In the genomic region with DNA sequence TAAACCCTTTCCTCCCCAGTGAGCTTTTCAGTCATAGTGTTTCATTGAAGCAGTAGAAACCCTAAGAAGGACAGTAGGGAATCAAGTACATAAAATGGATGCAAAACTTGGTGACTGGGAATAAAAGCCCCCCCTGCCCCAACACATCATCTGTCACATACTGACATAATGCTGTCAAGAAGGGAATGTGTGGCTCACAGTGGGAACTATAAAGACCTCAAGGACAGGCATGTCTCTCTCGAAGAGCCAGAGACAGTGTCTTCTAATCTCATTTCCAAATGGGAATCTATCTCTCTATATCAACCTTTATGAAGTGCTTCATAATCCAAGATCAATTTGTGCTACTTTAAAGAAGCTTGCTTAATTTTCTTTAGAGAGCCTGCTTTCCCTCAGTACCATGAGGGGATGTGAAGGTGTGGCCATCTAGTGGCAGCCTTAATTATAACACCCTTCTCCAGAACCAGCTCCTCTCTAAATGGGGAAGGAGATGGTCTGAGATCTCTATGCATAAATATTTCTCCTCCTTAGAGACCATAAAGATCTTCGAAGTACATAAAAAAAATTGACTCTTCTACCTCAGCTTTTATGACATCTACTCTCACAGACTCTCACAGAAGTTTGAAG, we compare ENCODE assay signal across 8 mouse cellular contexts.
DNase-seq lines count a peak whose midpoint lies in the region; ATAC-seq and TF ChIP-seq lines count a peak whose summit lies in the region.

No protein-coding gene starts in this region.

- peak; percentile 57; the same call in 1 of the 2 replicates for ATAC-seq in limb, embryonic 13.5 days (ENCODE audit: low FRiP score, low read depth)
- peak; percentile 95 for ATAC-seq in neural tube, embryonic 14.5 days (ENCODE audit: low read depth)

- no peaks in the 10 kb centered on the region for H3K9me3 ChIP-seq in E14TG2a.4 (ENCODE audit: low read length)
- H3K9me3 ChIP-seq in limb, embryonic 13.5 days: no peaks in the 10 kb centered on the region
- H3K9me3 ChIP-seq in neural tube, embryonic 14.5 days (ENCODE audit: control insufficient read depth, low read length): no peaks in the 10 kb centered on the region

- H3K4me1 ChIP-seq in E14TG2a.4 (replicated peaks; ENCODE audit: low read depth, low read length): no peaks in the 10 kb centered on the region; the same call in 1 of the 2 replicates
- no peaks in the 10 kb centered on the region for H3K4me1 ChIP-seq in limb, embryonic 13.5 days
- H3K4me1 ChIP-seq in neural tube, embryonic 14.5 days (ENCODE audit: control insufficient read depth, insufficient read depth, low read length): no peaks in the 10 kb centered on the region

- no peak overlapping the region for H3K4me2 ChIP-seq in limb, embryonic 13.5 days (replicated peaks)
- H3K4me2 ChIP-seq in neural tube, embryonic 14.5 days (ENCODE audit: low read depth, low read length): no peak overlapping the region

- H3K27ac ChIP-seq in limb, embryonic 13.5 days: no peak overlapping the region
- no peak overlapping the region for H3K27ac ChIP-seq in neural tube, embryonic 14.5 days (ENCODE audit: low read depth, low read length)

- peak; percentile 75 for TF ChIP-seq CTCF in E14TG2a.4 (conservative IDR thresholded peaks at IDR 0.05; ENCODE audit: low read length)

- H3K36me3 ChIP-seq in E14TG2a.4 (ENCODE audit: insufficient read depth, low read length): no peaks in the 10 kb centered on the region
- H3K36me3 ChIP-seq in limb, embryonic 13.5 days: no peaks in the 10 kb centered on the region
- no peaks in the 10 kb centered on the region for H3K36me3 ChIP-seq in neural tube, embryonic 14.5 days (ENCODE audit: control insufficient read depth, insufficient read depth, low read length)

- H3K9ac ChIP-seq in limb, embryonic 13.5 days: no peak overlapping the region
- no peak overlapping the region for H3K9ac ChIP-seq in neural tube, embryonic 14.5 days (replicated peaks; ENCODE audit: low read depth, low read length)

- DNase-seq in 416B (ENCODE audit: low read depth): peak; percentile 69
- peak; percentile 5 to 64 for DNase-seq in cerebellum, postnatal 25 days
- peak; percentile 3 for DNase-seq in gastrocnemius, postnatal 14 days
- DNase-seq in kidney, adult 9 months: peak; percentile 55
- no peak for DNase-seq in spleen, postnatal 36 days (ENCODE audit: low spot score in 2 of 2)

- WGBS in limb, embryonic 13.5 days: 26% methylated on average over 2 of the region's 2 CpGs
- 22% methylated on average over 2 of the region's 2 CpGs for WGBS in neural tube, embryonic 14.5 days

- intact Hi-C loops in gastrocnemius, postnatal 14 days (cut with DNase I; ENCODE audit: low total_unique reads): no loop called here

- no peaks in the 10 kb centered on the region for H3K27me3 ChIP-seq in E14TG2a.4 (ENCODE audit: insufficient read depth, low read length)
- H3K27me3 ChIP-seq in limb, embryonic 13.5 days: no peaks in the 10 kb centered on the region
- H3K27me3 ChIP-seq in neural tube, embryonic 14.5 days (ENCODE audit: control insufficient read depth, insufficient read depth, low read length): no peaks in the 10 kb centered on the region

- H3K4me3 ChIP-seq in E14TG2a.4 (replicated peaks; ENCODE audit: low read length): no peak overlapping the region
- H3K4me3 ChIP-seq in limb, embryonic 13.5 days: no peak overlapping the region
- H3K4me3 ChIP-seq in neural tube, embryonic 14.5 days (ENCODE audit: low read depth, low read length): no peak overlapping the region

Comparison
In these comparisons a context has a peak if more than half of its experiments do, and no peak if none do; other contexts are left out.
1. DNase-seq: peak in 416B (single experiment), cerebellum, postnatal 25 days (2 of 2), gastrocnemius, postnatal 14 days (single experiment) and kidney, adult 9 months (single experiment); none in spleen, postnatal 36 days (0 of 2).